Mouse (Mus musculus) Patski (cell line): ENCODE results near the gene Lamtor5. TPM values are rescaled to one million over a fixed set of nuclear protein-coding genes. Genes with fewer than 3 reads are reported as not detected.

Experiments
- ATAC-seq: fragments of 100-300 bp; one replicate; pipeline ENCODE4 v1.8.0; 2021
- CTCF ChIA-PET: fragments of 350-600 bp; sonication (Branson Sonifier 250); formaldehyde crosslinking; loops from one replicate; lab custom pipeline; 2022; ENCODE audit warnings: inconsistent platforms; lab: Charles Lee
- POLR2A ChIA-PET: fragments of 350-600 bp; sonication (Branson Sonifier 250); formaldehyde crosslinking; loops from one replicate; lab custom pipeline; 2022; ENCODE audit warnings: antibody characterized with exemption, inconsistent platforms; lab: Charles Lee
- DNase-seq: peaks from one replicate; pipeline ENCODE4 v3.0.0-alpha.2; 2011; ENCODE audit warnings: low read depth, low spot score
- H3K27me3 ChIP-seq: fragments of 371-371 bp; one replicate; pipeline ENCODE4 v1.5.1; 2021
- CTCF ChIP-seq: fragments of 100-300 bp; IDR thresholded peaks from one replicate; pipeline ENCODE4 v1.5.1; 2021
- in situ Hi-C: fragments of 300-500 bp; cut with MboI; formaldehyde crosslinking; loops from 3 replicates; pipeline ENCODE4 v1.11.1; 2018; ENCODE audit warnings: low pct_unique_long_range_greater_than_20kb, mixed read lengths
- polyA plus RNA-seq: library from polyadenylated mRNA; unstranded; gene quantifications from one replicate; pipeline ENCODE4 v1.2.3, GENCODE M21; 2021

Lamtor5 gene
- polyA plus RNA-seq, 1 experiment from 2014 or later, result 137 TPM

- no peak for ATAC-seq
- ChIA-PET CTCF (no interaction called here), POLR2A (no interaction called here)
- H3K27me3 ChIP-seq, result peaks cover 32% of the 10 kb centered on the region
- in situ Hi-C loops, result loop anchor here (10.0 kb wide), 1 partner anchor 335 kb away; no protein-coding TSS in a partner anchor
- DNase-seq, result no peak
- TF ChIP-seq CTCF, result no peak
Observed at GRCm38 (mm10) chr3:107239607-107240006, 39.1 kb upstream of the Lamtor5 start, which contains the start of gene Prok1. Gene Prok1 (minus strand): TSS chr3:107239707.

- H3K27me3 ChIP-seq, result peaks cover 37% of the 10 kb centered on the region
- DNase-seq (no peak), ATAC-seq (no peak)
- TF ChIP-seq CTCF, result no peak
- CTCF ChIA-PET, result interaction anchor here (1.0 to 2.0 kb wide), 2 partner anchors 16 to 20 kb away, joined by 3 to 5 read pairs; no protein-coding TSS in a partner anchor
- POLR2A ChIA-PET, result no interaction called here
- in situ Hi-C loops, result no loop called here
Observed at GRCm38 (mm10) chr3:107241389-107242094, 37.1 kb upstream of the Lamtor5 start.

- no peak for TF ChIP-seq CTCF
- in situ Hi-C loops, result no loop called here
- CTCF ChIA-PET, result interaction anchor here (1.1 kb wide), 1 partner anchor 13 kb away, joined by 3 read pairs; no protein-coding TSS in a partner anchor
- DNase-seq, result no peak
- H3K27me3 ChIP-seq, result peaks cover 25% of the 10 kb centered on the region
- ATAC-seq, result no peak
- POLR2A ChIA-PET, result no interaction called here
Observed at GRCm38 (mm10) chr3:107246876-107247275, 31.8 kb upstream of the Lamtor5 start.

- peaks cover 19% of the 10 kb centered on the region for H3K27me3 ChIP-seq
- POLR2A ChIA-PET, result no interaction called here
- no peak for TF ChIP-seq CTCF
- no peak for DNase-seq
- no peak for ATAC-seq
- CTCF ChIA-PET, result interaction anchor here (1.0 to 2.2 kb wide), 2 partner anchors 15 to 213 kb away, joined by 3 to 6 read pairs; no protein-coding TSS in a partner anchor
- in situ Hi-C loops, result no loop called here
Observed at GRCm38 (mm10) chr3:107249042-107249441, 29.6 kb upstream of the Lamtor5 start.

GRCm38 (mm10) chr3:107250320-107250719, 28.3 kb upstream of the Lamtor5 start:
- no peak for TF ChIP-seq CTCF
- no peak for ATAC-seq
- POLR2A ChIA-PET, result no interaction called here
- CTCF ChIA-PET, result interaction anchor here (1.1 to 2.4 kb wide), 5 partner anchors 11 to 132 kb away, joined by 4 to 9 read pairs (median 4); no protein-coding TSS in a partner anchor
- in situ Hi-C loops, result no loop called here
- no peak for DNase-seq
- peaks cover 8% of the 10 kb centered on the region for H3K27me3 ChIP-seq

GRCm38 (mm10) chr3:107252035-107252434, 26.6 kb upstream of the Lamtor5 start:
- ChIA-PET POLR2A (no interaction called here), CTCF (interaction anchor here (1.1 to 2.4 kb wide), 3 partner anchors 11 to 19 kb away, joined by 3 to 5 read pairs (median 4); no protein-coding TSS in a partner anchor)
- TF ChIP-seq CTCF, result no peak
- peaks cover 8% of the 10 kb centered on the region for H3K27me3 ChIP-seq
- DNase-seq (no peak), ATAC-seq (no peak)
- in situ Hi-C loops, result no loop called here

- in situ Hi-C loops, result no loop called here
- TF ChIP-seq CTCF, result no peak
- ChIA-PET POLR2A (no interaction called here), CTCF (interaction anchor here (1.3 to 1.4 kb wide), 2 partner anchors 9 to 48 kb away, joined by 3 to 7 read pairs; no protein-coding TSS in a partner anchor)
- H3K27me3 ChIP-seq, result peaks cover 5% of the 10 kb centered on the region
- no peak for ATAC-seq
- DNase-seq, result no peak
Observed at GRCm38 (mm10) chr3:107253925-107254324, 24.7 kb upstream of the Lamtor5 start.

- TF ChIP-seq CTCF, result no peak
- ChIA-PET POLR2A (interaction anchor here (1.2 kb wide), 1 partner anchor 26 kb away, joined by 4 read pairs; the partner anchor contains the start of gene A630076J17Rik), CTCF (interaction anchor here (1.2 to 1.4 kb wide), 5 partner anchors 13 to 206 kb away, joined by 3 to 4 read pairs (median 3); no protein-coding TSS in a partner anchor)
- in situ Hi-C loops, result no loop called here
- ATAC-seq (no peak), DNase-seq (no peak)
- H3K27me3 ChIP-seq, result peaks cover 5% of the 10 kb centered on the region
Observed at GRCm38 (mm10) chr3:107255992-107256391, 22.7 kb upstream of the Lamtor5 start.

- POLR2A ChIA-PET, result interaction anchor here (1.2 kb wide), 1 partner anchor 26 kb away, joined by 4 read pairs; the partner anchor contains the start of gene A630076J17Rik
- in situ Hi-C loops, result no loop called here
- TF ChIP-seq CTCF, result no peak
- H3K27me3 ChIP-seq, result peaks cover 5% of the 10 kb centered on the region
- DNase-seq (no peak), ATAC-seq (no peak)
- CTCF ChIA-PET, result interaction anchor here (1.2 to 1.4 kb wide), 5 partner anchors 14 to 205 kb away, joined by 3 to 5 read pairs (median 4); no protein-coding TSS in a partner anchor
Observed at GRCm38 (mm10) chr3:107256724-107257123, 21.9 kb upstream of the Lamtor5 start.

- no peak for TF ChIP-seq CTCF
- ChIA-PET CTCF (interaction anchor here (1.3 to 1.4 kb wide), 2 partner anchors 14 to 15 kb away, joined by 4 to 5 read pairs; no protein-coding TSS in a partner anchor), POLR2A (interaction anchor here (0.7 kb wide), 1 partner anchor 266 kb away, joined by 3 read pairs; no protein-coding TSS in a partner anchor)
- in situ Hi-C loops, result no loop called here
- ATAC-seq, result no peak
- H3K27me3 ChIP-seq, result peaks cover under 1% of the 10 kb centered on the region
- DNase-seq, result no peak
Observed at GRCm38 (mm10) chr3:107257924-107258323, 20.7 kb upstream of the Lamtor5 start.
